Mouse (Mus musculus): ENCODE data around the gene Pdzrn4. TPM values are rescaled to one million over a fixed set of nuclear protein-coding genes. Genes with fewer than 3 reads are reported as not detected.

Gene Pdzrn4
- polyA plus RNA-seq, 1 experiment from 2014 or later, result 0.26 TPM

DNA sequence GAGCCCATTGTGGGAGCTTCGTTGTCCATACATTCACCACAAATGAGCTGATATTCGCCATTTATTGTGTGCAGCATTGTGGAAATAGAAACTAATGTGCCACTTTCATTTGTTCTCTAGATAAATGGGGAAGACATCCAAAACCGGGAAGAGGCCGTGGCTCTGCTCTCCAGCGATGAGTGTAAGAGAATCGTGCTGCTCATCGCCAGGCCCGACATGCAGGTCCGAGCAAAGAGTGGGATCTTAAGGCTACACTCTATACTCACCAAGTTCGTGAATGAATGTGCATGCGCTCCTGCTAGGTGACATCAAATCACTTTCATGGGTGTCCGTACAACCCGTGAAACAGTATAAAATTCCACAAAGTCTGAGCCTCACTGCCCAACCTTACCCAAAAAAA lies 355.9 kb downstream of the Pdzrn4 start:
- DNase-seq (ENCODE audit: low spot score) (no peak), ATAC-seq (replicated peaks; ENCODE audit: low FRiP score) (no peak)
- no peaks in the 10 kb centered on the region for H3K4me1 ChIP-seq (replicated peaks; ENCODE audit: control insufficient read depth, insufficient read depth, low read length)
- no peak overlapping the region for H3K9ac ChIP-seq (ENCODE audit: low read depth, low read length)
- no peak overlapping the region for H3K4me2 ChIP-seq
- H3K36me3 ChIP-seq (ENCODE audit: control insufficient read depth, insufficient read depth, low read length), result no peaks in the 10 kb centered on the region
- H3K9me3 ChIP-seq (ENCODE audit: control insufficient read depth, low read length), result no peaks in the 10 kb centered on the region
- H3K27me3 ChIP-seq (replicated peaks; ENCODE audit: control insufficient read depth, insufficient read depth, low read length), result no peaks in the 10 kb centered on the region
- no peak overlapping the region for H3K27ac ChIP-seq (ENCODE audit: low read depth, low read length)
- H3K4me3 ChIP-seq (ENCODE audit: low read depth, low read length), result no peak overlapping the region
- WGBS, result 84% methylated on average over 13 of the region's 13 CpGs

DNA sequence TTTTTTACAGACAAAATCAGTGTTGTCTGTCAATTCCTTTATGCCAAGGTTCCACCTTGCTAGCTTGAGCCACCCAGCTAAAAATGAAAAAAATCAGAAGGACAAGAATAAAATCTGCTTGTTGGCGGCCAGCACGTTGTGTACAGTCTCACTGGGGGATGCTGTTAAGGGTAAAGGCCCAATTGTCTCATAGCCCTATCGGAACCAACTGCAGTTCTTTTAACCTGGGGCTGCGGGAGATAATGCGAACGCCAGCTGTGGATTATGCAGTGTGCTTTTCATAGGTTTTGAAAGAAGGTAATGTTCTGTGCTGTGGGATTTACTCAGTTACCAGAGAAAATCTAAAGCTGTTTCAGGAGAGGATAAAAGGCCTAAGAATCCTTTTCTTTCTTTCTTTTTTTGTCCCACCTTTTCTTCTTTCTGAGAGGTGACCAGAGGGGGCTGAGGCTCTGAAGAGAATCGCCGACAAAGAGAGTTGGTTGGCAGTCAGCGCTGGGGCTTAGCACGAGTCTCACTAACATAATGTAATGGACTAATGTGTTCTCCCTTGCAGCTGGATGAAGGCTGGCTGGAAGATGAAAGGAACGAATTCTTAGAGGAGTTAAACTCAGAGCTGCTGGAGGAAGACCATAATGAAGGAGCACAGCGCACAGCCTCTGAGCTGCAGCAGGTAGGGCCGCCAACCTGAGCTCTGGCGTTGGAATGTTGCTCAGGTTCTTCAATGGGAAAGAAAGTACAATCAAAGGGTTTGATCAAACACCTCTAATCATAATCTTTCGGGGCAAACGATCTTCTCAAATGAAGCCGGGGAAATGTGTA lies 360.6 kb downstream of the Pdzrn4 start:
- ATAC-seq (replicated peaks; ENCODE audit: low FRiP score) (no peak), DNase-seq (ENCODE audit: low spot score) (no peak)
- no peaks in the 10 kb centered on the region for H3K4me1 ChIP-seq (replicated peaks; ENCODE audit: control insufficient read depth, insufficient read depth, low read length)
- H3K27me3 ChIP-seq (replicated peaks; ENCODE audit: control insufficient read depth, insufficient read depth, low read length), result no peaks in the 10 kb centered on the region
- no peak overlapping the region for H3K4me2 ChIP-seq
- H3K9ac ChIP-seq (ENCODE audit: low read depth, low read length), result no peak overlapping the region
- H3K4me3 ChIP-seq (ENCODE audit: low read depth, low read length), result no peak overlapping the region
- no peaks in the 10 kb centered on the region for H3K36me3 ChIP-seq (ENCODE audit: control insufficient read depth, insufficient read depth, low read length)
- H3K9me3 ChIP-seq (ENCODE audit: control insufficient read depth, low read length), result peaks cover 2% of the 10 kb centered on the region; the same call in 1 of the 2 replicates
- 78% methylated on average over 17 of the region's 17 CpGs for WGBS
- no peak overlapping the region for H3K27ac ChIP-seq (ENCODE audit: low read depth, low read length)

DNA sequence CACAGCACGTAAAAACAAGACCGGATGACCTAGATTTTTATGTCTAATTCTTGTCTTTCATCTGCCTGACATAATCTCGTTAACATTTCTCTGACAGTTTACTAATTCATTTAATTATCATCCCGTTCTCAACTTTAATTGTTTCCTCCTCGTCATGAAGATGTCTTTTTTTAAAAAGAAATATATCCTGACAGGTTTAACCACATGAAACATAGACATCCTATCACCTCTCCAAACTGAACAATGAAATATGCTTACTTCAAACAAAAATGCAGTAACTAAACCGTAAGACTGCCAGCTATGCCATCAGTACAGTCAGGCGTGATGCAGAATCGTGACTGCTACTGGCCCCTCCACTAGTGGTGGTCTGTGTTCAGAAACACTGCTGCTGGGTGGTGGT lies 362.3 kb downstream of the Pdzrn4 start:
- 82% methylated on average over 8 of the region's 8 CpGs for WGBS
- no peak for ATAC-seq (replicated peaks; ENCODE audit: low FRiP score)
- no peaks in the 10 kb centered on the region for H3K27me3 ChIP-seq (replicated peaks; ENCODE audit: control insufficient read depth, insufficient read depth, low read length)

DNA sequence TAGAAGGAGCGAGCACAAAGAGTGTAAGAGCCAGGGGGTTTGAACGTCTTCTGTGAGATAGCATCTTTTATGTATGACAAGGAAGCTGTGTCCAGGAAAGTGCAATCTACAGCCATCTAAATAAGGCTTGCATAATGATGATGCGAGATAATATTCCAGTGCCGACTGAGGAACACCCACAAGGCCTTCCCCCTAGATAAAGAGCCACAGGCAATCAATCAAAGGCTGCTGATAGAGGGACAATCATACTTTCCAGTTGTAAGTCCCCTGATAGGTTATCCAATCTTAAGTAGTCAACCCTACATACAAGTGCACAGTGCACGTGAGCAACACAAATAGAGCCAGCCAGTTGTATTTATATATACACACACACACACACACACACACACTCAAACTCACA lies 366.6 kb downstream of the Pdzrn4 start:
- H3K9ac ChIP-seq (ENCODE audit: low read depth, low read length), result no peak overlapping the region
- no peaks in the 10 kb centered on the region for H3K36me3 ChIP-seq (ENCODE audit: control insufficient read depth, insufficient read depth, low read length)
- H3K4me2 ChIP-seq, result no peak overlapping the region
- H3K9me3 ChIP-seq (ENCODE audit: control insufficient read depth, low read length), result peaks cover 2% of the 10 kb centered on the region; the same call in 1 of the 2 replicates
- ATAC-seq (replicated peaks; ENCODE audit: low FRiP score), result no peak
- no peak overlapping the region for H3K4me3 ChIP-seq (ENCODE audit: low read depth, low read length)
- 73% methylated on average over 5 of the region's 5 CpGs for WGBS
- no peak overlapping the region for H3K27ac ChIP-seq (ENCODE audit: low read depth, low read length)
- H3K27me3 ChIP-seq (replicated peaks; ENCODE audit: control insufficient read depth, insufficient read depth, low read length), result no peaks in the 10 kb centered on the region
- no peaks in the 10 kb centered on the region for H3K4me1 ChIP-seq (replicated peaks; ENCODE audit: control insufficient read depth, insufficient read depth, low read length)
- DNase-seq (ENCODE audit: low spot score), result no peak

More for the DNA sequence above, 362.3 kb downstream of the Pdzrn4 start:
- H3K27ac ChIP-seq (ENCODE audit: low read depth, low read length), result no peak overlapping the region
- no peaks in the 10 kb centered on the region for H3K36me3 ChIP-seq (ENCODE audit: control insufficient read depth, insufficient read depth, low read length)
- no peaks in the 10 kb centered on the region for H3K4me1 ChIP-seq (replicated peaks; ENCODE audit: control insufficient read depth, insufficient read depth, low read length)
- no peak overlapping the region for H3K4me3 ChIP-seq (ENCODE audit: low read depth, low read length)
- no peak overlapping the region for H3K9ac ChIP-seq (ENCODE audit: low read depth, low read length)
- DNase-seq (ENCODE audit: low spot score), result no peak
- H3K9me3 ChIP-seq (ENCODE audit: control insufficient read depth, low read length), result peaks cover 2% of the 10 kb centered on the region; the same call in 1 of the 2 replicates
- H3K4me2 ChIP-seq, result no peak overlapping the region

DNA sequence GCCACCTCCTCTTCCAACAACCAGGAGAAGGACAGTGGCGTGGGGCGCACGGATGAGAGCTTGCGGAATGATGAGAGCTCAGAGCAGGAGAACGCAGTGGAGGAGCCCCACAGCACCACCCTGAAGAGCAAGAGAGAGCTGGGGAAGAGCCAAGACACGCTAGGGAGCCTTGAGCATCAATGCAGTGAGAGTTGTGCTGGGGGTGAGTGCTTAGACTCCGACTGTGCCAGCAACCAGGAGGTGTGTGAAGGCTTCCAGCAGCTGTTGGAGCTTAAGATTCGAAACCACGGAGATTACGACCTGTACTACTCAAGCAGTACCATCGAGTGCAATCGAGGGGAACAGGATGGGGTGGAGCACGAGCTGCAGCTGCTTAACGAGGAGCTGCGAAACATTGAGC lies 372.9 kb downstream of the Pdzrn4 start:
- WGBS, result 84% methylated on average over 15 of the region's 15 CpGs
- DNase-seq (ENCODE audit: low spot score) (no peak), ATAC-seq (replicated peaks; ENCODE audit: low FRiP score) (no peak)
- H3K9me3 ChIP-seq (ENCODE audit: control insufficient read depth, low read length), result no peaks in the 10 kb centered on the region
- H3K9ac ChIP-seq (ENCODE audit: low read depth, low read length), result no peak overlapping the region
- H3K27ac ChIP-seq (ENCODE audit: low read depth, low read length), result no peak overlapping the region
- no peaks in the 10 kb centered on the region for H3K4me1 ChIP-seq (replicated peaks; ENCODE audit: control insufficient read depth, insufficient read depth, low read length)
- H3K4me3 ChIP-seq (ENCODE audit: low read depth, low read length), result no peak overlapping the region
- no peaks in the 10 kb centered on the region for H3K36me3 ChIP-seq (ENCODE audit: control insufficient read depth, insufficient read depth, low read length)
- H3K4me2 ChIP-seq, result no peak overlapping the region
- no peaks in the 10 kb centered on the region for H3K27me3 ChIP-seq (replicated peaks; ENCODE audit: control insufficient read depth, insufficient read depth, low read length)

DNA sequence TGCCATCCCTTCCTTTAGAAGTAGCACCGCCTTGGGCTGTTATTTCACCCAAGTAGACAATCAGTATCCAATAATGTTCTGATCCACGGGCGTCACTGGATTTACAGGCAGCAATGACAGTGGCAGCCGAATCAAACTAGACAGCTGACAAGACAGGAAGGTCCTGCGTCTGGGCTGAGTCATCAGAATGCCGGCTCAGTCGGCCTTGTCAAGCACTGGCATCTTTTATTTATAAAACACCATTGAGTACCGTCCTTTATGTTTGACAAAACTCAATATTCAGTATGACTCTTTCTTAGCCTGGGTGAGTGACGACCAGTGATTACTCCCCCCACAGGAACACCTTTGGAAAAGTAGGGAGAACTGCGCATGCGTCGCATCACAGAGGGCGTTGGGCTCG lies 391.4 kb downstream of the Pdzrn4 start:
- Histone ChIP-seq H3K4me2 (no peak overlapping the region), H3K27ac (ENCODE audit: low read depth, low read length) (no peak overlapping the region), H3K27me3 (replicated peaks; ENCODE audit: control insufficient read depth, insufficient read depth, low read length) (no peaks in the 10 kb centered on the region), H3K9me3 (ENCODE audit: control insufficient read depth, low read length) (no peaks in the 10 kb centered on the region), H3K4me1 (replicated peaks; ENCODE audit: control insufficient read depth, insufficient read depth, low read length) (no peaks in the 10 kb centered on the region), H3K4me3 (ENCODE audit: low read depth, low read length) (no peak overlapping the region), H3K9ac (ENCODE audit: low read depth, low read length) (no peak overlapping the region), H3K36me3 (ENCODE audit: control insufficient read depth, insufficient read depth, low read length) (no peaks in the 10 kb centered on the region)
- WGBS, result 82% methylated on average over 14 of the region's 14 CpGs
- ATAC-seq (replicated peaks; ENCODE audit: low FRiP score) (no peak), DNase-seq (ENCODE audit: low spot score) (no peak)

DNA sequence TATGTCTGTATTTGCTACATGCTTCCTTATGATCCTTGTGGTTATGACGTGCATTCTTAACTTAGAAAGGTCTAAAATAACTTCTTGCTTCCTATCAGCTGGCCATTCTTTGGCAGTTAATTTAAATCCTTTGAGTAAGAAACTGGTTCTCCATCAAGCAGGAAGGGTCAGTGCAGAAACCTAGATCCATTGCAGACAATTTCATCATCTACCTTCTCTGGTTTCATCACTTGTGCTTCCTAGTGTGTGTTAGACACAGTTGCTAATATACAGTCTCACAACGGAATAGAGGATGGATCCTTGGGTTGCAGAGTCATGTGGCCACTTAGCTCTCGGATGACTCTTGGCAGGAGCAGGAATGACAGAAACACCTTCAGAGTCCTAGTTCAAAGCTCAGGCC lies 397.6 kb downstream of the Pdzrn4 start:
- H3K27me3 ChIP-seq (replicated peaks; ENCODE audit: control insufficient read depth, insufficient read depth, low read length), result no peaks in the 10 kb centered on the region
- H3K27ac ChIP-seq (ENCODE audit: low read depth, low read length), result no peak overlapping the region
- no peak overlapping the region for H3K4me2 ChIP-seq
- DNase-seq (ENCODE audit: low spot score) (no peak), ATAC-seq (replicated peaks; ENCODE audit: low FRiP score) (no peak)
- WGBS, result 69% methylated on average over 3 of the region's 3 CpGs
- H3K9ac ChIP-seq (ENCODE audit: low read depth, low read length), result no peak overlapping the region
- H3K9me3 ChIP-seq (ENCODE audit: control insufficient read depth, low read length), result no peaks in the 10 kb centered on the region
- no peaks in the 10 kb centered on the region for H3K4me1 ChIP-seq (replicated peaks; ENCODE audit: control insufficient read depth, insufficient read depth, low read length)
- no peak overlapping the region for H3K4me3 ChIP-seq (ENCODE audit: low read depth, low read length)
- H3K36me3 ChIP-seq (ENCODE audit: control insufficient read depth, insufficient read depth, low read length), result no peaks in the 10 kb centered on the region

DNA sequence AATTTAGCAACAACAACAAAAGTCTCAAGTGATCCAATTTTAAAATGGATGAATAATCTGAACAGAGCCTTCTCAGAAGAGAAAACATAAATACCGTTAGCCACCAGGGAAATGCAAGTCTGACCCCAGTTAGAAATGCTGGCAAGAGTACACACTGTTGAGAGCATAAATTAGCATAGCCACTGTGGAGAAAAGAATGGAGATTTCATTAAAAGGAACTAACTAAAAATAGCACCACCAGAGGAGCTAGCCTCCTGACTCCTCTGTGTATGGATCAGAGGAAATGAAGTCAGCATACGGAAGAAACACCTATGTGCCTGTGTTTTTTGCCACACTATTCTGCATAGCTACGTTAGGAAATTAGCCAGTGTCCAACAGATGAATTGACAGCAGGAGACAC lies 409.3 kb downstream of the Pdzrn4 start:
- WGBS, result 63% methylated on average over 3 of the region's 3 CpGs

DNA sequence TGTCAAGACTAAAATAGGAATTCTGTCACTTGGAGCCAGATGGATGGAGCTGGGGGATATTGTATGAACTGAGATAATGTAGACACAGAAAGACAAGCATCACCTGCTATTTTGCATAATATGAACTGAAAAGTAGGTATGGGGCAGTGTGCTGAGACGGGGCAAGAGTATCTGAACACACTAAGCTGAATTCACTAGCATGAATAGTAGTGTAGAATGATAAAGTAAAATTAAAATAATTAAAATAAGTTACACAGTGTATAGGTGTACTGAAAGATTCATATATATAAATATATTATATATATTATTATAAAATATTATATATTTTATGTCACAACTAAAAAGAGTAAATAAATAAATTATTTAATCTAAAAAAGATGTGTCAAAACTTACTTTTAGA lies 409.7 kb downstream of the Pdzrn4 start:
- DNase-seq (ENCODE audit: low spot score) (no peak), ATAC-seq (replicated peaks; ENCODE audit: low FRiP score) (no peak)
- Histone ChIP-seq H3K36me3 (ENCODE audit: control insufficient read depth, insufficient read depth, low read length) (no peaks in the 10 kb centered on the region), H3K9ac (ENCODE audit: low read depth, low read length) (no peak overlapping the region), H3K9me3 (ENCODE audit: control insufficient read depth, low read length) (no peaks in the 10 kb centered on the region), H3K4me3 (ENCODE audit: low read depth, low read length) (no peak overlapping the region), H3K4me1 (replicated peaks; ENCODE audit: control insufficient read depth, insufficient read depth, low read length) (no peaks in the 10 kb centered on the region), H3K4me2 (no peak overlapping the region), H3K27me3 (replicated peaks; ENCODE audit: control insufficient read depth, insufficient read depth, low read length) (no peaks in the 10 kb centered on the region), H3K27ac (ENCODE audit: low read depth, low read length) (no peak overlapping the region)
- WGBS, result 79% methylated on average over 1 of the region's 1 CpGs

More for the DNA sequence above, 409.3 kb downstream of the Pdzrn4 start:
- no peak overlapping the region for H3K9ac ChIP-seq (ENCODE audit: low read depth, low read length)
- no peak overlapping the region for H3K4me3 ChIP-seq (ENCODE audit: low read depth, low read length)
- no peak overlapping the region for H3K27ac ChIP-seq (ENCODE audit: low read depth, low read length)
- ATAC-seq (replicated peaks; ENCODE audit: low FRiP score) (no peak), DNase-seq (ENCODE audit: low spot score) (no peak)
- H3K4me1 ChIP-seq (replicated peaks; ENCODE audit: control insufficient read depth, insufficient read depth, low read length), result no peaks in the 10 kb centered on the region
- H3K9me3 ChIP-seq (ENCODE audit: control insufficient read depth, low read length), result no peaks in the 10 kb centered on the region
- no peaks in the 10 kb centered on the region for H3K36me3 ChIP-seq (ENCODE audit: control insufficient read depth, insufficient read depth, low read length)
- no peaks in the 10 kb centered on the region for H3K27me3 ChIP-seq (replicated peaks; ENCODE audit: control insufficient read depth, insufficient read depth, low read length)
- no peak overlapping the region for H3K4me2 ChIP-seq
